27 mouse cellular contexts compared by ENCODE assay signal in genomic region chr2:34219150-34219549, GRCm38 (mm10).
DNase-seq lines count a peak whose midpoint lies in the region; ATAC-seq and TF ChIP-seq lines count a peak whose summit lies in the region.
"Had no signal": no experiment of that assay in that cellular context is flagged by ENCODE, and none has a peak within 500 bp of the region (broad histone marks: within the 10 kb centered on the region; RNA-seq: fewer than 3 reads in every experiment).

No protein-coding gene starts in this region.

- H3K27ac ChIP-seq in forebrain, postnatal 0 days (ENCODE audit: low read depth, low read length), result no peak overlapping the region
- no peak overlapping the region for H3K27ac ChIP-seq in forebrain, embryonic 13.5 days
- H3K27ac ChIP-seq: embryonic facial prominence, embryonic 13.5 days; embryonic facial prominence, embryonic 15.5 days; forebrain, embryonic 10.5 days; forebrain, embryonic 15.5 days had no signal

- H3K4me1 ChIP-seq in forebrain, postnatal 0 days (ENCODE audit: insufficient read depth), result no peaks in the 10 kb centered on the region
- H3K4me1 ChIP-seq in forebrain, embryonic 13.5 days, result 0 out of 2 replicates have a peak, but pooled peaks cover 7% of the 10 kb centered on the region
- H3K4me1 ChIP-seq: embryonic facial prominence, embryonic 13.5 days; embryonic facial prominence, embryonic 15.5 days had no signal

- H3K9ac ChIP-seq in forebrain, postnatal 0 days, result no peak overlapping the region
- H3K9ac ChIP-seq in forebrain, embryonic 13.5 days, result no peak overlapping the region
- H3K9ac ChIP-seq: embryonic facial prominence, embryonic 13.5 days; embryonic facial prominence, embryonic 15.5 days; forebrain, embryonic 15.5 days had no signal

- no peak overlapping the region for H3K4me3 ChIP-seq in forebrain, postnatal 0 days (ENCODE audit: low read depth, low read length)
- no peak overlapping the region for H3K4me3 ChIP-seq in forebrain, embryonic 13.5 days
- H3K4me3 ChIP-seq: embryonic facial prominence, embryonic 13.5 days; embryonic facial prominence, embryonic 15.5 days; erythroblast, embryonic 14.5 days; forebrain, embryonic 10.5 days; forebrain, embryonic 15.5 days had no signal

- ATAC-seq in forebrain, postnatal 0 days, result no peak
- ATAC-seq in forebrain, embryonic 13.5 days, result no peak
- ATAC-seq: activated CD4-positive, CD25-positive, alpha-beta regulatory T cell, adult 4 months; CD4-positive, CD25-positive, alpha-beta regulatory T cell, adult 4 months; forebrain, embryonic 15.5 days; Patski had no signal

- no peaks in the 10 kb centered on the region for H3K27me3 ChIP-seq in forebrain, postnatal 0 days (ENCODE audit: insufficient read depth, low read length)
- H3K27me3 ChIP-seq in forebrain, embryonic 13.5 days, result peaks cover 21% of the 10 kb centered on the region
- H3K27me3 ChIP-seq: CH12.LX; embryonic facial prominence, embryonic 13.5 days; embryonic facial prominence, embryonic 15.5 days; Patski had no signal

- H3K36me3 ChIP-seq in forebrain, postnatal 0 days (ENCODE audit: insufficient read depth), result no peaks in the 10 kb centered on the region
- no peaks in the 10 kb centered on the region for H3K36me3 ChIP-seq in forebrain, embryonic 13.5 days (ENCODE audit: poor library complexity, severe bottlenecking)
- H3K36me3 ChIP-seq: embryonic facial prominence, embryonic 15.5 days; forebrain, embryonic 15.5 days; G1E had no signal

- no peak overlapping the region for H3K4me2 ChIP-seq in forebrain, postnatal 0 days (ENCODE audit: low read depth)
- no peak overlapping the region for H3K4me2 ChIP-seq in forebrain, embryonic 13.5 days
- H3K4me2 ChIP-seq: embryonic facial prominence, embryonic 13.5 days; embryonic facial prominence, embryonic 15.5 days; forebrain, embryonic 15.5 days had no signal

- TF ChIP-seq CTCF in forebrain, postnatal 0 days (IDR thresholded peaks at IDR 0.05; ENCODE audit: low read depth), result no peak

- WGBS in forebrain, postnatal 0 days, result 48% methylated on average over 1 of the region's 1 CpGs
- 87% methylated on average over 1 of the region's 1 CpGs for WGBS in forebrain, embryonic 13.5 days

- H3K9me3 ChIP-seq in forebrain, postnatal 0 days (ENCODE audit: low read length), result no peaks in the 10 kb centered on the region
- H3K9me3 ChIP-seq in forebrain, embryonic 13.5 days (replicated peaks), result no peaks in the 10 kb centered on the region
- H3K9me3 ChIP-seq: embryonic facial prominence, embryonic 13.5 days; embryonic facial prominence, embryonic 15.5 days; forebrain, embryonic 10.5 days; forebrain, embryonic 15.5 days; G1E had no signal

- peak; percentile 15 to 65 for DNase-seq in adrenal gland, adult (ENCODE audit: inconsistent age in 2 of 2, low spot score in 1 of 2)
- no peak for DNase-seq in adrenal gland, postnatal 4 days (ENCODE audit: low spot score in 2 of 2)
- peak; percentile 5 for DNase-seq in adrenal gland, postnatal 25 days
- DNase-seq in adrenal gland, postnatal 14 days, result no peak
- peak; percentile 58 for DNase-seq in forebrain, postnatal 0 days
- DNase-seq in ovary, adult 18-20 months (ENCODE audit: low spot score), result peak; percentile 8
- DNase-seq in ovary, postnatal 10 days (ENCODE audit: low spot score), result no peak
- DNase-seq: adrenal gland, postnatal 10 days; B cell, adult 2 months; cerebellum, adult 11 months; cerebellum, adult 18-20 months; cerebellum, adult 8-10 months; cerebellum, adult 9-11 months; cerebellum, postnatal 14 days; cerebellum, postnatal 36 days; embryo, embryonic 11 days had no signal

Comparison
In these comparisons a context has a peak if more than half of its experiments do, and no peak if none do; other contexts are left out.
1. DNase-seq: peak in adrenal gland, adult (2 of 2), adrenal gland, postnatal 25 days (single experiment), forebrain, postnatal 0 days (single experiment) and ovary, adult 18-20 months (single experiment); none in adrenal gland, postnatal 4 days (0 of 2), adrenal gland, postnatal 14 days (single experiment) and ovary, postnatal 10 days (single experiment).